Mouse (Mus musculus): ENCODE results near the gene Uvssa. TPM values are rescaled to one million over a fixed set of nuclear protein-coding genes. Genes with fewer than 3 reads are reported as not detected.

Uvssa gene
- polyA plus RNA-seq, 1 experiment, result 6.4 TPM

- DNase-seq, result no peak
- Histone ChIP-seq H3K4me3 (replicated peaks; ENCODE audit: insufficient read depth, low read depth, low read length) (peak overlapping the region; percentile 74), H3K4me1 (ENCODE audit: control insufficient read depth, insufficient read depth, low read length) (peaks cover 4% of the 10 kb centered on the region; the same call in 1 of the 2 replicates), H3K27ac (ENCODE audit: insufficient read depth, low read length) (no peak overlapping the region), H3K27me3 (ENCODE audit: control insufficient read depth, insufficient read depth, low read length) (no peaks in the 10 kb centered on the region)
- TF ChIP-seq CTCF (IDR thresholded peaks at IDR 0.05; ENCODE audit: borderline replicate concordance, insufficient read depth, low read depth, low read length) (no peak), POLR2A (IDR thresholded peaks at IDR 0.05; ENCODE audit: borderline replicate concordance, insufficient read depth, low read length) (no peak)
- 51% methylated on average over 6 of the region's 6 CpGs for WGBS
Observed at GRCm38 (mm10) chr5:33377176-33377575, 1.2 kb upstream of the Uvssa start.

DNA sequence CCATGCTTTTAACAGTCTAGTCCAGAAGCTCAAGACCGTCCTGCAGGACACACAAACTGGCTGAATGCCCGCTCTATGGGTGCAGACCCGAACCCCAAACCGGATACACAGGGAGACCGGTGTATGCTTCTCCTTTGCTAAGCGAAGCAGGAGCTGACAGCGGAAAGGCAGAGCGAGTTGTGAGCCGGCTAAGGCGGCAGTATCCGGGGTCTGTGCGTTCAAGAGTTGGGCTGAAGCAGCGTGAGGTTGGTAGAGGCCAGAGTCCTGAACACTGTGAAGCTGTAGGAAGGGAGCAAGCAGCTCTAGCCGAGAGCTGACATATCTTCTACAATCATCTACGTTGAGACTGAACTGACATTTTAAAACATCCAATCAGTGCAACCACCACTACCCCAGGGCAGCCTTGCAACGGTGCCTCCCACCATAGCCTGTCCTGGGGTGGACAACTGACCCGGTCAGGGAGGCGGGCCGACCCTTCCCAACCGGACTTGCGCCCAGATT, 498 bp upstream of the Uvssa start:
- no peak for TF ChIP-seq POLR2A (IDR thresholded peaks at IDR 0.05; ENCODE audit: borderline replicate concordance, insufficient read depth, low read length)
- no peak for TF ChIP-seq CTCF (IDR thresholded peaks at IDR 0.05; ENCODE audit: borderline replicate concordance, insufficient read depth, low read depth, low read length)
- under 1% methylated on average over 21 of the region's 21 CpGs for WGBS
- peak in 1 of 2 experiments; percentile 55 for DNase-seq
- no peaks in the 10 kb centered on the region for H3K27me3 ChIP-seq (ENCODE audit: control insufficient read depth, insufficient read depth, low read length)
- H3K4me3 ChIP-seq (replicated peaks; ENCODE audit: insufficient read depth, low read depth, low read length), result peak overlapping the region; percentile 74
- peak overlapping the region; percentile 34 for H3K27ac ChIP-seq (ENCODE audit: insufficient read depth, low read length)
- H3K4me1 ChIP-seq (ENCODE audit: control insufficient read depth, insufficient read depth, low read length), result peaks cover under 1% of the 10 kb centered on the region; the same call in 1 of the 2 replicates

GRCm38 (mm10) chr5:33387550-33387949, 9.2 kb downstream of the Uvssa start:
- WGBS, result 44% methylated on average over 11 of the region's 11 CpGs
- Histone ChIP-seq H3K4me3 (replicated peaks; ENCODE audit: insufficient read depth, low read depth, low read length) (no peak overlapping the region), H3K4me1 (ENCODE audit: control insufficient read depth, insufficient read depth, low read length) (peaks cover 8% of the 10 kb centered on the region; the same call in 1 of the 2 replicates), H3K27ac (ENCODE audit: insufficient read depth, low read length) (no peak overlapping the region), H3K27me3 (ENCODE audit: control insufficient read depth, insufficient read depth, low read length) (no peaks in the 10 kb centered on the region)
- peak; percentile 44 to 57 for DNase-seq
- no peak for TF ChIP-seq POLR2A (IDR thresholded peaks at IDR 0.05; ENCODE audit: borderline replicate concordance, insufficient read depth, low read length)
- TF ChIP-seq CTCF (IDR thresholded peaks at IDR 0.05; ENCODE audit: borderline replicate concordance, insufficient read depth, low read depth, low read length), result no peak

DNA sequence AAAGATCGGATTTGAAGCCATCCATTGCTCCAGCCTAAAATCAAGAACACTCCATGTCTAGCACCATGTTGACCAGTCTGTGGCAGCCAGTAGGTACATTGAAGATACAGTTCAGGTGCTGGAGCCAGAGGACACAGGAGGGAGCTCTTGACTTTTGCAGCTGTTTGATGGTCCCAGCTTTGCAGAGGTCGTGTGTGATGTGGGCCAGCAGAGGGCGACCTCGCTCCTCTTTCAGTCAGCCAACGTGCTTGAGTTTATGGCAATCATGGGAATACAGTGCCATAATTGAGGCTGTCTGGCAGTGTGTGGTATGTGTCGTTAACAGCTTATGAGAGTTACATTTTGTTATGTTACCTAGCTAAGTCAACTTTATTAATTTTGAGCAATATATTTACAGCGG, 15.5 kb downstream of the Uvssa start:
- H3K4me1 ChIP-seq (ENCODE audit: control insufficient read depth, insufficient read depth, low read length), result no peaks in the 10 kb centered on the region
- peak; percentile 97 for TF ChIP-seq CTCF (IDR thresholded peaks at IDR 0.05; ENCODE audit: borderline replicate concordance, insufficient read depth, low read depth, low read length)
- no peak for TF ChIP-seq POLR2A (IDR thresholded peaks at IDR 0.05; ENCODE audit: borderline replicate concordance, insufficient read depth, low read length)
- no peak overlapping the region for H3K4me3 ChIP-seq (replicated peaks; ENCODE audit: insufficient read depth, low read depth, low read length)
- H3K27me3 ChIP-seq (ENCODE audit: control insufficient read depth, insufficient read depth, low read length), result no peaks in the 10 kb centered on the region
- peak; percentile 63 to 73 for DNase-seq
- 22% methylated on average over 7 of the region's 7 CpGs for WGBS
- no peak overlapping the region for H3K27ac ChIP-seq (ENCODE audit: insufficient read depth, low read length)

DNA sequence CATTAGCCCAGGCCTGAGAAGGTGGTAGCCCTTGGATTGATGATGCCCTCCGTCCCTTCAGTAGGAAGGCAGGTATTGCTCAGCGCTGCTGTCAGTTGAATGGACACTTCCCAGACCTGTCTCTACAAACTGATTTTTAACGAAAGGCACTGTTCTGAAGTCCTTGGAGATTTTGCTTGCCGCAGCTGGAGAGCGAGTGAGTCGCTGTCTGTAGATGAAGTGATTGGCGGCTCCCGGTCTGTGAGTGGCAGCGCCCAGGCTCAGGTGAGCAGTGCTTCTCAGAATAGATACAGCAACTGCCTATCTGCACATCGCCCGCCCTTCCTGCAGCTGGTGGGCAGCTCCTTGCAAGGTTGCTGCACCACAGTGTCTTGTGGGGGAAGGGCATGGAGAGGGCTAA, 17.3 kb downstream of the Uvssa start:
- no peak for TF ChIP-seq CTCF (IDR thresholded peaks at IDR 0.05; ENCODE audit: borderline replicate concordance, insufficient read depth, low read depth, low read length)
- no peak for TF ChIP-seq POLR2A (IDR thresholded peaks at IDR 0.05; ENCODE audit: borderline replicate concordance, insufficient read depth, low read length)
- no peak overlapping the region for H3K4me3 ChIP-seq (replicated peaks; ENCODE audit: insufficient read depth, low read depth, low read length)
- no peaks in the 10 kb centered on the region for H3K4me1 ChIP-seq (ENCODE audit: control insufficient read depth, insufficient read depth, low read length)
- 94% methylated on average over 11 of the region's 11 CpGs for WGBS
- no peaks in the 10 kb centered on the region for H3K27me3 ChIP-seq (ENCODE audit: control insufficient read depth, insufficient read depth, low read length)
- DNase-seq, result no peak
- no peak overlapping the region for H3K27ac ChIP-seq (ENCODE audit: insufficient read depth, low read length)

DNA sequence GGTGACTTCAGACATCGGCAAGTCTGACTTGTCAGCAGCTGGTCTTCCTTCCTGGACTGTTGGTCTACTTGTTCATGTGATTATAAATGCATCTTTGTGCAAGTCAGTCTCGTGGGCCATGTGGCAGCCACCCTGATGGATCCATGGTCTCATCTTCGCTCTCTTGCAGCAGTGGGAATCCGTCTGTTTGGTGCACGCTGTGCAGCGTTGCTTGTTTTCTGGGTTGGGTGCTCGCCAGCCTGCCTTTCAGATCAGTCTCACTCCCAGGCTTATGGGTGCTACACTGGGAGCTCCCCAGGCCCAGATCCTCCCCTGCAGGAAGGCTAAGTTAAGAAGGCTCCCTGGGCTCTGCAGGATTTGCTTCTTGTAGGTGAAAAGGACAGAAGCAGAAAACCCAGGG, 18.5 kb downstream of the Uvssa start:
- Histone ChIP-seq H3K27ac (ENCODE audit: insufficient read depth, low read length) (no peak overlapping the region), H3K4me1 (ENCODE audit: control insufficient read depth, insufficient read depth, low read length) (no peaks in the 10 kb centered on the region), H3K27me3 (ENCODE audit: control insufficient read depth, insufficient read depth, low read length) (no peaks in the 10 kb centered on the region), H3K4me3 (replicated peaks; ENCODE audit: insufficient read depth, low read depth, low read length) (no peak overlapping the region)
- WGBS, result 62% methylated on average over 7 of the region's 7 CpGs
- TF ChIP-seq POLR2A (IDR thresholded peaks at IDR 0.05; ENCODE audit: borderline replicate concordance, insufficient read depth, low read length) (no peak), CTCF (IDR thresholded peaks at IDR 0.05; ENCODE audit: borderline replicate concordance, insufficient read depth, low read depth, low read length) (no peak)
- no peak for DNase-seq

DNA sequence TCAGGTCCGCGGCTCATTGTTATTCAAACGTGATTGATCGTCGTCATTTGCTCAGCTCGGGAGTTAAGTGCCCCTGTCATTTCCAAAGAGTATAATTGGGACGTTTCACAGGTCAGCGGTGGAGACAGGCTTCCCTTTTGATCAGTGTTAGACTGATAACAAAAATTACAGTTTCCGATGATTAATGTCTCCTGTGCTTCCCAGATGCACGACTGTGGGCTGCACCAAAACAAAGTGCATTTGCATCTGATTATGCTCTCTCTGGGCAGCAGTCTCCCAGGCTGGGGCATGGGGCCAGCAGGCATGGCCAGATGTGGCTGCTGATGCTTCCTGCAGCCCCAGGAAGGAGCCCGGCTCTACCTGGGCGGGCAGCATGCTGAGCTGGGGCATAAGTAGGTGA, 22.5 kb downstream of the Uvssa start:
- Histone ChIP-seq H3K4me1 (ENCODE audit: control insufficient read depth, insufficient read depth, low read length) (no peaks in the 10 kb centered on the region), H3K27ac (ENCODE audit: insufficient read depth, low read length) (no peak overlapping the region)
- WGBS, result 58% methylated on average over 12 of the region's 12 CpGs

DNA sequence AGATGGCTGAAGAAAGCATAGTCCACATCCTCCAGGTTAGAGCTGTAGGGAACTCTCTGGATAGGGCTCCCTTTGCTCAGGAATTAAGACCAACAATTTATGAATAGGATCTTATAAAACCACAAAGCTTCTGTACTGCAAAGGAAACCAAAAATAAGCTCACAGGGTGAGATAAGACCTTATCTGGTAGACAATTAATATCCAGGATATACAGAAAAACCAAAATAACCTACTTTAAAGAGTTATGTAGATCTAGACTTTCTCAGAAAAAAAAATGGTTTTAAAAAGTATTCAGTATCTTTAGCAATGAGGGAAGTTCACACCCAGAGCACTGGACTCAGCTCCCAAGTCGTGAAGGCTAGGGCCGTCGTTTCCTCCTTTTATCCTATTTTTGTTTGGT, 42.0 kb downstream of the Uvssa start:
- Histone ChIP-seq H3K4me3 (replicated peaks; ENCODE audit: insufficient read depth, low read depth, low read length) (no peak overlapping the region), H3K27ac (ENCODE audit: insufficient read depth, low read length) (no peak overlapping the region), H3K27me3 (ENCODE audit: control insufficient read depth, insufficient read depth, low read length) (no peaks in the 10 kb centered on the region), H3K4me1 (ENCODE audit: control insufficient read depth, insufficient read depth, low read length) (no peaks in the 10 kb centered on the region)
- WGBS, result 83% methylated on average over 3 of the region's 3 CpGs
- no peak for DNase-seq
- TF ChIP-seq CTCF (IDR thresholded peaks at IDR 0.05; ENCODE audit: borderline replicate concordance, insufficient read depth, low read depth, low read length) (no peak), POLR2A (IDR thresholded peaks at IDR 0.05; ENCODE audit: borderline replicate concordance, insufficient read depth, low read length) (no peak)

More for the DNA sequence above, 22.5 kb downstream of the Uvssa start:
- DNase-seq, result no peak
- Histone ChIP-seq H3K4me3 (replicated peaks; ENCODE audit: insufficient read depth, low read depth, low read length) (no peak overlapping the region), H3K27me3 (ENCODE audit: control insufficient read depth, insufficient read depth, low read length) (no peaks in the 10 kb centered on the region)
- TF ChIP-seq CTCF (IDR thresholded peaks at IDR 0.05; ENCODE audit: borderline replicate concordance, insufficient read depth, low read depth, low read length), result no peak
- TF ChIP-seq POLR2A (IDR thresholded peaks at IDR 0.05; ENCODE audit: borderline replicate concordance, insufficient read depth, low read length), result no peak
